Mouse (Mus musculus) megakaryocyte-erythroid progenitor cell, adult 5 weeks (primary cell): ENCODE measurements around the gene Usp27x. TPM values are rescaled to one million over a fixed set of nuclear protein-coding genes. Genes with fewer than 3 reads are reported as not detected.

Source experiments
- polyA plus RNA-seq: library from polyadenylated mRNA; stranded (reverse); fragments of >175 nt; gene quantifications from 2 replicates; pipeline ENCODE4 v1.2.3, GENCODE M21; 2012

Usp27x gene
- polyA plus RNA-seq, result 0.59 and 1.3 TPM in 2 replicates

GRCm38 (mm10) chrX:7375716-7376480 is at the start of gene Usp27x:
TSS of gene Usp27x (minus strand) at chrX:7375830.

Other genes starting within 250 kb of the Usp27x start
- 0.69 and 0.94 TPM in 2 replicates for gene Clcn5, start 56.5 kb downstream of the Usp27x start, polyA plus RNA-seq
- 0.33 TPM in 1 of 2 replicates, not detected in the other for gene Foxp3, start 197.8 kb upstream of the Usp27x start, polyA plus RNA-seq
- gene Ppp1r3f, start 198.5 kb upstream of the Usp27x start, polyA plus RNA-seq, result 1.0 and 1.5 TPM in 2 replicates
- 54.9 and 59.4 TPM in 2 replicates for gene Ccdc22, start 229.7 kb upstream of the Usp27x start, polyA plus RNA-seq
- 0.15 and 0.20 TPM in 2 replicates for gene Cacna1f, start 231.3 kb upstream of the Usp27x start, polyA plus RNA-seq